Mouse (Mus musculus): ENCODE results near the gene Cdk17. TPM values are rescaled to one million over a fixed set of nuclear protein-coding genes. Genes with fewer than 3 reads are reported as not detected.

Gene Cdk17
- total RNA-seq (2014; rRNA removed) (17.1 and 17.7 TPM in 2 replicates), polyA plus RNA-seq (2012; rRNA removed) (11.3 and 12.5 TPM in 2 replicates)

- peak within 1 kb of the TSS; percentile 99 for H3K4me3 ChIP-seq (ENCODE audit: insufficient read depth, low read depth, low read length)
- H3K4me1 ChIP-seq (ENCODE audit: control insufficient read depth, insufficient read depth, low read length) = peaks cover 21% of the 10 kb centered on the region
- H3K27me3 ChIP-seq (ENCODE audit: control insufficient read depth, insufficient read depth, low read length) = no peaks in the 10 kb centered on the region
- TF ChIP-seq CTCF (IDR thresholded peaks at IDR 0.05; ENCODE audit: low read depth, low read length) = no peak
- no peak for TF ChIP-seq POLR2A (IDR thresholded peaks at IDR 0.05; ENCODE audit: extremely low read depth, insufficient read depth, low read length)
- WGBS = under 1% methylated on average over 94 of the region's 97 CpGs
- H3K79me2 ChIP-seq (ENCODE audit: control insufficient read depth, insufficient read depth, low read length) = peaks cover 21% of the 10 kb centered on the region; the same call in 1 of the 2 replicates
- no peaks in the 10 kb centered on the region for H3K36me3 ChIP-seq (ENCODE audit: control insufficient read depth, insufficient read depth, low read length)
- DNase-seq (ENCODE audit: extremely low read depth, low read depth, low spot score) = no peak
- peak within 1 kb of the TSS; percentile 100 for H3K9ac ChIP-seq (ENCODE audit: low read depth, low read length)
- peak within 1 kb of the TSS; percentile 99 for H3K27ac ChIP-seq (replicated peaks; ENCODE audit: insufficient read depth, low read depth, low read length)
Observed at GRCm38 (mm10) chr10:93160807-93161510, at the start of gene Cdk17. Cdk17 (plus strand) TSS chr10:93160875.

GRCm38 (mm10) chr10:93111412-93111811, 49.3 kb upstream of the Cdk17 start:
- H3K36me3 ChIP-seq (ENCODE audit: control insufficient read depth, insufficient read depth, low read length) = no peaks in the 10 kb centered on the region
- TF ChIP-seq POLR2A (IDR thresholded peaks at IDR 0.05; ENCODE audit: extremely low read depth, insufficient read depth, low read length) = no peak
- no peak for TF ChIP-seq CTCF (IDR thresholded peaks at IDR 0.05; ENCODE audit: low read depth, low read length)
- peak; percentile 97 for DNase-seq (ENCODE audit: extremely low read depth, low read depth, low spot score)
- H3K27me3 ChIP-seq (ENCODE audit: control insufficient read depth, insufficient read depth, low read length) = no peaks in the 10 kb centered on the region
- WGBS = 8% methylated on average over 8 of the region's 8 CpGs
- no peak overlapping the region for H3K4me3 ChIP-seq (ENCODE audit: insufficient read depth, low read depth, low read length)
- peaks cover 3% of the 10 kb centered on the region; the same call in 1 of the 2 replicates for H3K4me1 ChIP-seq (ENCODE audit: control insufficient read depth, insufficient read depth, low read length)
- no peaks in the 10 kb centered on the region for H3K79me2 ChIP-seq (ENCODE audit: control insufficient read depth, insufficient read depth, low read length)
- peak overlapping the region; percentile 50 for H3K27ac ChIP-seq (replicated peaks; ENCODE audit: insufficient read depth, low read depth, low read length)
- H3K9ac ChIP-seq (ENCODE audit: low read depth, low read length) = no peak overlapping the region

- no peaks in the 10 kb centered on the region for H3K36me3 ChIP-seq (ENCODE audit: control insufficient read depth, insufficient read depth, low read length)
- peak overlapping the region; percentile 83 for H3K27ac ChIP-seq (replicated peaks; ENCODE audit: insufficient read depth, low read depth, low read length)
- no peak for TF ChIP-seq POLR2A (IDR thresholded peaks at IDR 0.05; ENCODE audit: extremely low read depth, insufficient read depth, low read length)
- TF ChIP-seq CTCF (IDR thresholded peaks at IDR 0.05; ENCODE audit: low read depth, low read length) = no peak
- H3K4me1 ChIP-seq (ENCODE audit: control insufficient read depth, insufficient read depth, low read length) = peaks cover 3% of the 10 kb centered on the region; the same call in 1 of the 2 replicates
- no peaks in the 10 kb centered on the region for H3K27me3 ChIP-seq (ENCODE audit: control insufficient read depth, insufficient read depth, low read length)
- DNase-seq (ENCODE audit: extremely low read depth, low read depth, low spot score) = peak; percentile 95
- H3K9ac ChIP-seq (ENCODE audit: low read depth, low read length) = no peak overlapping the region
- H3K79me2 ChIP-seq (ENCODE audit: control insufficient read depth, insufficient read depth, low read length) = no peaks in the 10 kb centered on the region
- no peak overlapping the region for H3K4me3 ChIP-seq (ENCODE audit: insufficient read depth, low read depth, low read length)
- 27% methylated on average over 6 of the region's 6 CpGs for WGBS
Observed at GRCm38 (mm10) chr10:93112021-93112420, 48.7 kb upstream of the Cdk17 start.

- DNase-seq (ENCODE audit: extremely low read depth, low read depth, low spot score) = no peak
- WGBS = 94% methylated on average over 8 of the region's 8 CpGs
- Histone ChIP-seq H3K27me3 (ENCODE audit: control insufficient read depth, insufficient read depth, low read length) (no peaks in the 10 kb centered on the region), H3K27ac (replicated peaks; ENCODE audit: insufficient read depth, low read depth, low read length) (no peak overlapping the region), H3K4me1 (ENCODE audit: control insufficient read depth, insufficient read depth, low read length) (peaks cover 3% of the 10 kb centered on the region; the same call in 1 of the 2 replicates), H3K36me3 (ENCODE audit: control insufficient read depth, insufficient read depth, low read length) (no peaks in the 10 kb centered on the region), H3K79me2 (ENCODE audit: control insufficient read depth, insufficient read depth, low read length) (no peaks in the 10 kb centered on the region), H3K4me3 (ENCODE audit: insufficient read depth, low read depth, low read length) (no peak overlapping the region), H3K9ac (ENCODE audit: low read depth, low read length) (no peak overlapping the region)
- TF ChIP-seq POLR2A (IDR thresholded peaks at IDR 0.05; ENCODE audit: extremely low read depth, insufficient read depth, low read length) (no peak), CTCF (IDR thresholded peaks at IDR 0.05; ENCODE audit: low read depth, low read length) (no peak)
Observed at GRCm38 (mm10) chr10:93113968-93114367, 46.7 kb upstream of the Cdk17 start.

- Histone ChIP-seq H3K79me2 (ENCODE audit: control insufficient read depth, insufficient read depth, low read length) (no peaks in the 10 kb centered on the region), H3K4me3 (ENCODE audit: insufficient read depth, low read depth, low read length) (no peak overlapping the region), H3K27ac (replicated peaks; ENCODE audit: insufficient read depth, low read depth, low read length) (no peak overlapping the region), H3K9ac (ENCODE audit: low read depth, low read length) (no peak overlapping the region), H3K4me1 (ENCODE audit: control insufficient read depth, insufficient read depth, low read length) (peaks cover 3% of the 10 kb centered on the region; the same call in 1 of the 2 replicates), H3K27me3 (ENCODE audit: control insufficient read depth, insufficient read depth, low read length) (no peaks in the 10 kb centered on the region), H3K36me3 (ENCODE audit: control insufficient read depth, insufficient read depth, low read length) (no peaks in the 10 kb centered on the region)
- no peak for DNase-seq (ENCODE audit: extremely low read depth, low read depth, low spot score)
- TF ChIP-seq CTCF (IDR thresholded peaks at IDR 0.05; ENCODE audit: low read depth, low read length) = no peak
- TF ChIP-seq POLR2A (IDR thresholded peaks at IDR 0.05; ENCODE audit: extremely low read depth, insufficient read depth, low read length) = no peak
- 79% methylated on average over 1 of the region's 1 CpGs for WGBS
Observed at GRCm38 (mm10) chr10:93114782-93115181, 45.9 kb upstream of the Cdk17 start.

- WGBS = 95% methylated on average over 1 of the region's 1 CpGs
- H3K27ac ChIP-seq (replicated peaks; ENCODE audit: insufficient read depth, low read depth, low read length) = no peak overlapping the region
- H3K27me3 ChIP-seq (ENCODE audit: control insufficient read depth, insufficient read depth, low read length) = no peaks in the 10 kb centered on the region
- no peak overlapping the region for H3K4me3 ChIP-seq (ENCODE audit: insufficient read depth, low read depth, low read length)
- no peak for DNase-seq (ENCODE audit: extremely low read depth, low read depth, low spot score)
- no peak overlapping the region for H3K9ac ChIP-seq (ENCODE audit: low read depth, low read length)
- no peak for TF ChIP-seq CTCF (IDR thresholded peaks at IDR 0.05; ENCODE audit: low read depth, low read length)
- no peak for TF ChIP-seq POLR2A (IDR thresholded peaks at IDR 0.05; ENCODE audit: extremely low read depth, insufficient read depth, low read length)
- H3K79me2 ChIP-seq (ENCODE audit: control insufficient read depth, insufficient read depth, low read length) = no peaks in the 10 kb centered on the region
- H3K36me3 ChIP-seq (ENCODE audit: control insufficient read depth, insufficient read depth, low read length) = no peaks in the 10 kb centered on the region
- peaks cover 3% of the 10 kb centered on the region; the same call in 1 of the 2 replicates for H3K4me1 ChIP-seq (ENCODE audit: control insufficient read depth, insufficient read depth, low read length)
Observed at GRCm38 (mm10) chr10:93115743-93116142, 44.9 kb upstream of the Cdk17 start.

All from liver, adult 2 months (tissue).